Mouse (Mus musculus) thymus, postnatal 0 days (tissue): Measurements from ENCODE around the gene Ddx47. TPM values are rescaled to one million over a fixed set of nuclear protein-coding genes. Genes with fewer than 3 reads are reported as not detected.
A peak's percentile ranks its signal among the peaks of the same experiment; 100 is the strongest.

Source experiments
- DNase-seq: peaks from one replicate; pipeline ENCODE4 v3.0.0-alpha.2; 2015; ENCODE audit warnings: low spot score
- polyA plus RNA-seq: library from polyadenylated mRNA; unstranded; fragments of >200 nt; fragmentation: Nextera tagmentation; extraction: Ambion mirVana; gene quantifications from 2 replicates; pipeline ENCODE4 v1.2.1, GENCODE M21; 2015

Gene Ddx47
- polyA plus RNA-seq, result 117 and 122 TPM in 2 replicates

DNA sequence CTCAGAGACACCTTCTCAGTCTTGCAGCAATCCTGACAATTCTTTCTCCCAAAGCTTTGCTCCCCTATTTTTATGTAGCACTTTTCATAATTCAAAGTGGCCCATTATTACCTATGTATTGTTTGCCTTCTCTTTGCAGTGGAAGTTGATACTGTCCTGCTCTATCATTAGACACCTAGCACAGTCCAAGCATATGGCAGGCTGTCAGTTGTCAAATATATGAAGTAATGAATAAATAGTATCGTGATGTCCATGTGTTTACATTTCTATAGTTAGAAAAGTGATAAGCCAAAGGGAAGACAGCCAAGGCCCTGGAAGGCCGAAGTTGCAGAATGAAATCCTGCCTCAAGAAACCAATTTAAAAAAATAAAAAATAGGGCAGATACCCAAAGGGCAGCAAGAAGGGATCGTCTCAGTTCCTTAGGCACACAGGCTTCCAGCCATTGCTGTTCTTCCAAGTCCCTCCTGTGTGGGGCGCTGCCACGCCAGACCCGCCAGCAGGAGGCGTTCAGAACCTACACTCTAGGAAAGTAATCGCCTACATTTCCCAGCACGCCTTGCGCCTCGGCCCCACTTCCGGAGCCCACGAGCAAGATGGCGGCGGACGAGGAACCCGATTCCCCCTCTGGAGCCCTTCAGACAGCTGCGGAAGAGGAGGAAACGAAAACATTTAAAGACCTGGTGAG is at the start of gene Ddx47:
Ddx47 (plus strand) TSS at position 565 of the 686 bp plus-strand sequence.
- peak; percentile 95 for DNase-seq

DNA sequence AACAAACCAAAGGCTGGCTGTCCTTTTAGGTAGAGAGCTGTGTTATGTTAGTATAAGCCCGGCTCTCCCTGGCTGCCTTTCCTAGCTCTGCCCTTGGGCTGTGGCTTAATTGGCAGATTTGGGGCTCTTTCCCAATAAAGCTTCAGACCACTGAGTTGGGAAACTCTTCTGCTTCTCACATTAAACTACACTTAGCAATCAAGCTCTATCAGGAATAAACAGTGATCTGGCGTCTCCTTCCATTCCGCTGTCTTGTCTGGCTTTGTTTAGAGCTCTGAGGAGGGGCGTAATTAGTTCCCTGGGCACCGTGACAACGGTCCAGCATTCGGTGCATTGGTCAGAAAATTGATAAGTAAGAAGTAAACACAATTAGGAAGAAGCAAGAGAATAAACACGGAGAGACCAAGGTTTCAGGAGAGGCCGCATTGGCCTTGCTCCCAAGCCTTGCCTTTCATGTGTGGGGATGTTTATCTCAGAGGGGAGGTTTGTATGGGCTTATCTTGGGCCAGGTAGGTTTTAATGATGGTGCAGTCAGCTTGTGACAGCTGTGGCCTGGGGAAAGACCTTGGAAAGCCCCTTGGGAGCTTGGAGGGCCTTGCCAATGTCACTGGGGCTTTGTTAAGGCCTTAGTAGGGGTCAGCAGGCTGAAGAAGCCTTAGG is 49.4 kb upstream of the Ddx47 start:
- DNase-seq, result no peak

DNA sequence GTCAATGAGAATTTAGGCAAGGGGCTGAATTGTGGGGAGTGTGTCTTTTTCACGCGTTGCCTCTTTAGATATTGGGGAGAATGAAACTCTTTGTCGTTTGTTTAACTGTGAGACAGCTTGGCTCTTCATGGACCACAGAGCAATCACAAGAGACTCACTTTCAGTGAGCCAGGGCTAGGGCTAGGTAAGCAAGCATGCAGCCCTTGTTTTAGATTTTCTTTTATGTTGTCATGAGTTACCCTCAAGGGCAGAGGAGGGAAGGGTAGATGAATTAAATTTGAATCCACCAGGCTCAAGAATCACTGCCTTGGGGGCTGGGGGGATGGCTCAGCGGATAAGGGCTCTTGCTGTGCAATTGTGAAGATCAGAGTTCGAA is 48.9 kb upstream of the Ddx47 start:
- no peak for DNase-seq

DNA sequence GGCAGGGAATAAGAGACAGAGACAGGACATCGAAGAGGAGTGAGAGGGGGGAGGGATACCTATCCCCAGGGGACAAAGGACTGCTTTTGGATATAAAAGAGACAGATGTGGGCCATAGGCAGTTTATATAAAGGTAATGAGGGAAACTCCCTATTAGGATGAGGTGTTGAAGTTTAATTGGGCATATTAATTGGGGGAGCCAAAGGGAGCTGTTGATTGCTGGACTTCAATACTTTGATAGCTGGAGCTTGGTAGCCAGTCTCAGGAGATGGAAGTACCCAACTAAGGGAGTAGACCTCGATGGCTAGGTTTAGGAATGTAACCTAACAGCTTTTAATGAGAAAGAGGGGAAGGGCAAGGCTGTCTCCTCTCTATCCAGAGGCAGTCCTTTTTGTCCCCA is 47.5 kb upstream of the Ddx47 start:
- DNase-seq, result no peak

DNA sequence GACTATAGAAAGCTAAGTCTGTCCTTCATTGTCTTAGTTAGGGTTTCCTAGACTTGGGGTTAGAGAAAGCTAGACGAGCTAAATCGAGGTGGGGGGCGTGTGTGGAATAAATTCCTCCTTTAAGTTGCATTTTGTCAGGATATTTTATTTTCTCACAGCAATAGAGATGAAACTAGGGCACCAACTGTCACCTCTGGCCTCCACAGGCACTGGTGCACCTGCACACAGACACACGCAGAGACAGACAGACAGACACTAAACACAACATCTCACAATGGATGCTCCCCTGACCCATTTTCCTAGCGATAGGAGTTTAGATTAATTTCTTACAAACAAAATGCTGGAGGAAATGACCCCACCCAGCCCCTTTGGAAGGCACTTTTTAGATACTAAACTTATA is 44.7 kb upstream of the Ddx47 start:
- DNase-seq, result peak; percentile 48

DNA sequence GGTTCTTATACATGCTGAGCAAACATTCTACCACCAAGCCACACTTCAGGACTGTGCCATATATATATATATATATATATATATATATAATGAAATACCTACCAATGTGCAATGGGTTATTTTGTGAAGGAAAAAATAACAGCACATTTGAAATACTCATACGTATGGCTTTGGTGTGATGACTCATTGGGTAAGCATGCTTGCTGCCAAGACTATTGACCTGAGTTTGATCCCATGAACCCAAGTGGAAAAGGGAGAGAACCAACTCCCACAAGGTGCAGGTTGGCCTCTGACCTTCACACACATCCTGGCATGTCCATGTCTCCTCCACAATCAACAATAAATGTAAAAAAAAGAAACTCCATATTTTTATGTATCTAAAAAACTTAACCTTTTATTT is 43.1 kb upstream of the Ddx47 start:
- no peak for DNase-seq

DNA sequence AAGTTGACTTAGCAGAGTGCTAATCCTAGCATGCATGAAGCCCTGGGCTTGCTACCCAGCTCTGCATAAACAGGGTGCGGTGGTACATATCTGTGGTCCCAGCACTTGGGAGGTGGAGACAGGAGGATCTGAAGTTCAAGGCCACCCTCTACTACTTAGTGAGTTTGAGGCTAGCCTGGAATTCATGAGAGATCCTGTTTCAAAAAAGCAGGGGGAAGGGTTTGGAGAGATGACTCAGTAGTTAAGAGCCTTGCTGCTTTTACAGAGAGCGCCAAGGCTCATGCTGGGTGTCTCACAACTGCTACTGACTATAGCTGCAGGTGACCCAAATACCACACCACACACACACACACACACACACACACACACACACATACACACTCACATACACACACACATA is 41.9 kb upstream of the Ddx47 start:
- no peak for DNase-seq

DNA sequence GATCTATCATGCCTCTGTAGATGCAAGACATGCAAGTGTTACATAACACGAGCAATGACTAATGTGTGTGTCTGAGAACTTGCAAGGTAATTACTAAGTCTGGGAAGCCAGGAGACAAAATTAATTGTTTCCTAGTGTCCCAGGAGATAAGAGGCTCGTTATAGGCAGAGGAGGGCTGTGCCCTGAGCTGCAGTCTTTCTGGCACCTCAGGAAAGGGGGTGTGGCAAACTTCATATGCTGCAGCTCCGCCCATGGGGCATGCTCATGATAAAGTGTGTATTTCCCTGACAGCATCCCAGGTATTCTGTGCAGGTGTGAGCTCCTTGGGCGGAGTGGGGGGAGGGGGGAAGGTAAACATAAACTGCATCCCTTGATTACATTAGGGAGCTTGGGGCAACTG is 39.3 kb upstream of the Ddx47 start:
- DNase-seq, result no peak

DNA sequence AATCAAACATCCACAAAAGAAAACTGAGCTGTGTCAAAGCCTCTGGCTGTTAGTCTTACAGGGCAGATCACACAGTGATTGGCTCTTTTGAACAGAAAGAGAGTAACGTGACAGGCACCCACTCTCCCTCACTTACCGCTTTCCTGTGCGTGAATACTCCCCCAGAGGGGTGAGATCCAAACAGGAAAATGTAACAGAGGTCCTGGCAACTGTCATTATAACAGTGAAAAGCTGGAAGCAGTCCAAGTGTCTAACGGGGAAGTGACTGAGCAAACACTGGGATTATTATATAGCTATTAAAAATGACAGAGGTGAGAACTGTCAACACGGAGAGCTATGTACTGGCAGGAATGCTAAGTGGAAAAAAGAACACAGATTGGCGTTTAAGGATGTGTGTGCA is 34.8 kb upstream of the Ddx47 start:
- DNase-seq, result no peak

DNA sequence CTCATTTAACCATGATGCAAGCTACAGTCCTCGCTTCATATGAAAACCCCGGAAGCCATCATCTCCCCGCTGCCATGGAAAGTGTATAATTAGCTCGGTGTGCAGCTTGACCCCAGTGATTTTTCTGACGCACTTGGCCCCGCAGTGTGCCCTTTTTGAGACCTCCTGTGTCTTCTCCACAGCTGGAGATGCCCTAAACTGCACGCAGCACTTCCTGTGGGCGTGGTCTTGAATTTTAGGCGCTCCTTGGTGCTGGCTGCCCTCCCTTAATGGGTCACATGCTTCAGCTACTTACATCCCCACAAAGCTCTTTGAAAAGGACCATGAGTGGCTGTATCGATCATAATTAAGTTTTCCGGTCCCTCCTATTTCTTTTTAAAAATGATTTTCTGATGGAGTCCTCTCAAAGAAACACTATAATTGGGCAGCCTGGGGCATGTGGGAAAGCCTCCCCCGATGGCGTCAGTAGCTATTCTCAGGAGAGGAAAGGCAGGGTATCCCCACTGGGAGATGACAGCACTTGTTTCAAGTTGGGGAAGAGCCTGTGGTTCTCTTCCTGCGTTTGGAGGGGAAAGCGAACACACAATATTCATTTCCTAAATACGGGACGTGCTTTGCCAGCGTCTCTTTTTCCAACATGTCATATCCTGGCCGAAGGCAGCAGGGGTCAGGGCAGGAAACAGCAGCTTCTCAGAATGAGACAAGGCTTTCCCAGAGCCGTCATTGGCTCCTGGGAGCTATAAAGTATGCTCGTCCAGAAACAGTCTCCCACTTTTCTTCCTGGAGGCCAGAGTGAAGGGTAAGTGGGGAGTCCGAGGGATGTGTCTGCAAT is 30.0 kb upstream of the Ddx47 start, which contains the start of gene Apold1:
Apold1 (plus strand) TSS at position 488 of the 832 bp plus-strand sequence.
- peak; percentile 86 for DNase-seq

DNA sequence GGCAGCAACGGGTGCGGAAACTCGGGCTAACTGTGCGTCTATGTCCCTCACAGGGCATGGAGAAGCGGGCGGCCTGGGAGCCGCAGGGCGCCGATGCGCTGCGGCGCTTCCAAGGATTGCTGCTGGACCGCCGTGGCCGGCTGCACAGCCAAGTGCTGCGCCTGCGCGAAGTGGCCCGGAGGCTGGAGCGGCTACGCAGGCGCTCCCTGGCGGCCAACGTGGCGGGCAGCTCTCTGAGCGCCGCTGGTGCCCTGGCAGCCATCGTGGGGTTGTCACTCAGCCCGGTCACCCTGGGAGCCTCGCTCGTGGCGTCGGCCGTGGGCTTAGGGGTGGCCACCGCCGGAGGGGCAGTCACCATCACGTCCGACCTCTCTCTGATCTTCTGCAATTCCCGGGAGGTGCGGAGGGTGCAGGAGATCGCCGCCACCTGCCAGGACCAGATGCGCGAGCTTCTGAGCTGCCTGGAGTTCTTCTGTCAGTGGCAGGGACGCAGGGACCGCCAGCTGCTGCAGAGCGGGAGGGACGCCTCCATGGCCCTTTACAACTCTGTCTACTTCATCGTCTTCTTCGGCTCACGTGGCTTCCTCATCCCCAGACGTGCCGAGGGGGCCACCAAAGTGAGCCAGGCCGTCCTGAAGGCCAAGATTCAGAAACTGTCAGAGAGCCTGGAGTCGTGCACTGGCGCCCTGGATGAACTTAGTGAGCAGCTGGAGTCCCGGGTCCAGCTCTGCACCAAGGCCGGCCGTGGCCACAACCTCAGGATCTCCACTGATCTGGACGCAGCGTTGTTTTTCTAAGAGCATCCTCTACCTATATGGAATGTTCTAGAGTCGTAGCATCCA is 27.7 kb upstream of the Ddx47 start:
- DNase-seq, result peak; percentile 81

DNA sequence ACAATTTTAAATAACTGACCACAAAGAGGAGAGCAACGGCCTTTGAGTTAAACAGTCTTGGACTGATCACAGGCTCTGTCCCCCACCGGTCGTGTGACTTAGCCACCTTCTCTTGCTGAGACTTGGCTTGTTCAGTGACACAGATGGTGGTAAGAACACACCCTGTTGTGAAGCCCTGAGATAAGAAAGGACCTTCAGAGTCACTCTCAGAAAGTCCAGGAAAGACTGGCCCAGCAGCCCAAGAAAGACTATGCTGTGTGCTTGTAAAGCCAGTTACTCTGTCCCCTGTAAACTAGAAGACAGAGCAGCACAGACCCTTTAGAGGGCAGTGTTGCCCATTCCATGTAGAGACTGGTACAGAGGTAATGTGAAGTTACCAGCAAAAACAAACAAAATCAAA is 26.7 kb upstream of the Ddx47 start:
- DNase-seq, result peak; percentile 24

DNA sequence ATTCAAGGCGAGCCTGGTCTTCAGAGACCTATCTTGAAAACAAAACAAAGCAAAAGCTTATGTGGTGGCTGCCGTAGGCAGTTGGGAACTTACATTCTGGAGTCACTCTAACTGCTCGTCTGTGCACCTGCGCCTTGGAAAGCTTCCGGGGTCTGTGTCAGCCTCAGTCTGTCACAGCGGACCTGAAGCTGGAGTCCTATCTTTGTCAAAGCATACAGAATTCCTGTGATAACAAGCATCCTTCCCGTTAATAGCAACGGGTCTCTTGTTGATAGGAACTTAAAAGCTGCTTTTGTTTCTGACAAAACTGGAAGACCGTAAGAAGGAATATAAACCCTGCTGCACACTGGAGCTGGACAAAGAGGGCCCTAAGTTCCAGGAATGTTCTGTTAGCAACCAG is 23.0 kb upstream of the Ddx47 start:
- DNase-seq, result no peak

DNA sequence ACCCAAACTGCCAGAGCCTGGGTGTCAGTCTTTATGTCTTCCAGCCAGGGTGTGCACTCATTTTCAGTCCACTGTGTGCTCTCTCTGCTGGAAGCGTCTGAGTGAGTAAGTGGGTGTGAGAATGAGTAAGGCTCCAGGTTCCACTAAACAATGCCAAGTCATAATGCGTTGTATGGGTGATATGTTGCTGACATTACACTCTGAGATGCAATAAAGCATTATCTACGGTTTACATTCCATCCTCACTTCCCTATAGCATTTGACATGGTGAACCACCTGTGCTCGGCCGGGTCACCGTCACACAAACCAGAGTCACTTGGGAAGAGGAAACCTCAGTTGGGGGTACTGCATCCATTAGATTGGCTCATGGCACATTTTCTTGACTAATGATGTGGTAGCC is 20.7 kb upstream of the Ddx47 start:
- DNase-seq, result no peak

DNA sequence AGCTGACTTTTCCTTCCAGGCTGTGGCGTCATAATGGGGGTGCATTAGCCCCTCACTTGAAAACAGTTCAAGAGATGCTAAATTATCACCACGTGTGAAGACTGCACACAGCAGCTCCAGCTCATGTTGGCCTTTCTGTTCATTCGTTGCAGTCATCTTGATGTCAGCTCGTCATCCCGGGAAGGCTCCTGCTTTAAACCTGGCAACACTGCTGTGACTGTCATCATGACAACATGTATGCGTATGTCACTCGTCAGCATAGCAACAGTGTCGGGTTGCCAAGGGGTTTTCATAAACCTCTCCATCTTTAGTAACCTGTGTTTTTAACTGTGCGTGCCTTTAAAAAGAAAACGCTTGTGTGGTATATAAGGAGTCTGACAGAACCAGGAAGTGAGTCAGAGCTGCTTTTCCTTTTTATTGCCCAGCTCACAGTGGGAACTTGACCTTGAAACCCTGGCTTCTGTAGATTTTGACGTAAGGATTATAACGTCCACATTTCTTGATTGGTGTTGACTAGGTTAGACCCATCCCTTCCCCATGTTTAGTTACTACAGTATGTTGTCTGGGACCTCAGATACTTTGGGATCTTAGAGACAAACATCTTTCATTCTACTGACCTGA is 17.3 kb upstream of the Ddx47 start:
- no peak for DNase-seq

DNA sequence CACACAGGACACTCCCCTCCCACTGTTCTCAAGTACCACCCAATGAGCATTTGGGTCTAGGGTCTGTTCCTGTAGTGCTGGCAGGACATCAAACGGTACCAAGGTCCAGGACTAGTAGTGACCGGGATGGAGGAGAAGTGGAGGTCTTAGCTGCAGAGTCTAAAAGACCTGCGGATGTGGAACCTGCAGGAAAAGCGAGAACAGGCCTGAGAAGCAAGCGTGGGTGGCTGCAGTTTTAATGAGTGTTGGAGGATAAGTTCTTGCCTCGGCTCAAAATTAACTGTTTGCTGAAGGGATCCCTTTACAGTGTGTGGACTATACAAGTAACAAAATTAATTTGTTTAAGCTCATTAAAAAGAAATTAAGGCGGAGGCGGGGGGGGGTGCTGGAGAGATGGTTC is 16.4 kb upstream of the Ddx47 start:
- DNase-seq, result no peak

DNA sequence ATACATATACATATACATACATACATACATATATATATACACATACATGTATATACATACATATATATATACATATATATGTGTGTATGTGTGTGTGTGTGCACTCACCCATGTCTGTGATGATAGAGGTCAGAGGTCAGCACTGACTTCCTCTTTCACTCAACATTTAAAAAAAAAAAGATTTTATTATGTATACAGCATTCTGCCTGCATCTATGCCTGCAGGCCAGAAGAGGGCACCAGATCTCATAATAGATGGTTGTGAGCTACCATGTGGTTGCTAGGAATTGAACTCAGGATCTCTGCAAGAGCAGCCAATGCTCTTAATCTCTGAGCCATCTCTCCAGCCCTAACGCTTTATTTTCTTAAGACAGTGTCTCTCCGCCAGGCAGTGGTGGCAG is 14.5 kb upstream of the Ddx47 start:
- peak; percentile 50 for DNase-seq

DNA sequence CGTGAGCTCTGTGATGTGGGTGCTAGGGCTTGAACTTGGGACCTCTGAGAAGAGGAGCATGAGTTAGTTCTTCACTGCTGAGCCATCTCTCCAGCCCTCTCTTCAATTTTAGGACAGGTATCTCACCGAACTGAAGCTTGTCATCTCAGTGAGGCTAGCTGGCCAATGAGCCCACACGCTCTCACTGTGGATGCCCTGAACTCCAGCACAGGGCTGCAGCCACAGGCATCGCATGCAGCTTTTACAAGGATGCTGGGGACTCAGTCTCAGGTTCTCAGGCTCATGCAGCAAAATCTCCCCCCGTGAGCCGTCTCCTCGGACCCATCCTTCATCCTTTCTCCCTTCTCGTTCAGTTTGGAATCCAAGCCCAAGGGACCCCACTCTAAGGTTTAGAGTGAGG is 13.3 kb upstream of the Ddx47 start:
- DNase-seq, result no peak

DNA sequence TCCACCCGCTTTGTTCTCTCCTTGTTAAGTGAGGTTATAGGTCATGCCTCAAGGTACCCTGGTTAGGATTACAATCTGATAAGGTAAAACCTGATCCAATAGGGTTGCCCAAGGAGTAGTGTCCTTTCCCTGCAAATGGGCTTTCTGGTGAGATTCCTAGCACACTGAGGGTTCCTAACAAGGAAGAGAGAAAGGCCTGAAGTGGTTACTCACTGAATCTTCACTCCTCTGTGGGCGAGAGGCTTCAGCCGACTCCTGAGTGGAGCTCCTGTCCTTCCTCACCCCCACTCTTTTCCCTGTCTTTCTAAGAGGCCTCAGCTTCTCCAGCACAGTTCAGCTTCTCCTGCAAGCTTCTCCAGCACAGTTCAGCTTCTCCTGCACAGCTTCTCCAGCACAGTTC is 12.6 kb upstream of the Ddx47 start:
- DNase-seq, result no peak

DNA sequence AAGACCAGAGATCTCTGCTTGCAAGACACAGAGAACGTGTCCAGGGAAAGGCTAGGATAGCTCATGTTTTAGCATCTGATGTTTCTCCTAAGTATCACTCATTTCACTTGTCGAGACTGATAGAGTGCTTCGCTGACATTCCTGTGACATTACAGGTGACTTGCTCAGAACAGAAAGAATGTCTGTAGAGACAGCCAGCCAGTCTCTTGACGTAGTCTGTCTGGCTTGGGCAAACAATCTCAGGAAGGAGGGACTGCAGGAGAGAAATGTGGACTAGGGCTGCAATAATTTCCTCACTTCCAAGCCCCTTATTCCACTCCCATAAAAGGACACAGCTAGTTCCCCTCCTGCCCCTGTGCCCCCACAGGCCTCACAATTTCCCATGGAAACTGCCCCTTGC is 11.1 kb upstream of the Ddx47 start:
- DNase-seq, result no peak

DNA sequence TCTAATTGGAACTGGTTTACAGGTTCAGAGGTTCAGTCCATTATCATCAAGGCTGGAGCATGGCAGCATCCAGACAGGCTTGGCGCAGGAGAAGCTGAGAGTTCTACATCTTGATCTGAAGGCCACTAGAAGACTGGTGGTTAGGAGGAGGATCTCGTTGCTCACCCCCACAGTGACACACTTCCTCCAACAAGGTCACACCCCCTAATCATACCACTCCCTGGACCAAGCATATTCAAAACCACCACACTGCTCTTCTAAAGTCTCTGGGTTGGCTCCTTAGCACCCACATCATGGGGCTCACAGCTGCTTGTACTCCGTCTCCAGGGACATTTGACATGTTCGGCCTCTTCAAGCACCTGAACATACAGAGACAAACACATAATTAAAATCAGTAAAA is 9.4 kb upstream of the Ddx47 start:
- DNase-seq, result no peak
